Mouse (Mus musculus): ENCODE measurements at regions not wholly inside any gene's neighbourhood (a gene's known extent, or its start where the extent isn't known, plus 50 kb on each side); places are given as distances from the start of the nearest gene placed in this dataset.
"Not testable (repeated sequence)": the region's sequence is repeated elsewhere in the genome, so short reads cannot be mapped to it uniquely, and the experiment has no call there.

DNA sequence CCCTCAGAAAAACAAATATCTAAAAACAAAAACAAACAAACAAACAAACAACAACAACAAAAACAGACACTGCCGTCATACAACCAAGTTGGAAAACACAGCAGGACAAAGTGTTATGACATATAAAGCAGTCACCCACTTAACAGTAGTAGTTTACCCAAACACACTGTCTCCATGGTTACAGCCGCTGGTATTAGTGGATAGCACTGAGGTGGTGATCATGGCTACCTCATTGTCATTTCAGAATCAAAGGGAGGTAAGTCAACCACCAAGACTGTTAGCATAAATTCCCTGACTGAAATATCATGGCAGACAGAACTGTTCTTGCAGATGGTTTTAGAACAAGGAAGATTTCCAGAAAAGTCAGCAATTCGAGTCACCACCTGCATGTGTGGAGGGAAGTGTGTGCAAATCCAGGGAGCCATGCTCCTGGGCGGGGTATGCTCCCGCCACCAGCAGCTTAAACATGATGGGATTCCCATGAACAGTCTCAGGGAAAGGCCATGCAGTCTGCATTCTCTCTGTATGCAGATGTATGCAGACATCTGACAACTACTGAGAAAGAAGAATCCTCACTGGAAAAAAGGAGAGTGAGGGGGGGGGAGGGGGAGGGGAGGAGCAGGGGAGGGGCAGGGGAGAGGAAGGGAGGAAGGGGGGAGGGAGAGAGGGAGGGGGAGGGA is 124.1 kb upstream of the Commd3 start:
- ATAC-seq: no peak
- TF ChIP-seq EP300 (IDR thresholded peaks at IDR 0.05; ENCODE audit: low read depth): no peak
- no peak for TF ChIP-seq CTCF (IDR thresholded peaks at IDR 0.05; ENCODE audit: low read depth)
- Histone ChIP-seq H3K4me2 (ENCODE audit: low read depth, low read length) (no peak overlapping the region), H3K27me3 (ENCODE audit: insufficient read depth, low read length) (no peaks in the 10 kb centered on the region), H3K27ac (ENCODE audit: low read depth) (no peak overlapping the region), H3K9me3 (ENCODE audit: low read length) (no peaks in the 10 kb centered on the region), H3K4me3 (ENCODE audit: low read depth, low read length) (no peak overlapping the region), H3K36me3 (replicated peaks; ENCODE audit: insufficient read depth, low read length) (no peaks in the 10 kb centered on the region), H3K4me1 (ENCODE audit: insufficient read depth) (no peaks in the 10 kb centered on the region), H3K9ac (replicated peaks) (no peak overlapping the region)
- no peak for DNase-seq
- 65% methylated on average over 5 of the region's 5 CpGs for WGBS (ENCODE audit: insufficient replicate concordance)

DNA sequence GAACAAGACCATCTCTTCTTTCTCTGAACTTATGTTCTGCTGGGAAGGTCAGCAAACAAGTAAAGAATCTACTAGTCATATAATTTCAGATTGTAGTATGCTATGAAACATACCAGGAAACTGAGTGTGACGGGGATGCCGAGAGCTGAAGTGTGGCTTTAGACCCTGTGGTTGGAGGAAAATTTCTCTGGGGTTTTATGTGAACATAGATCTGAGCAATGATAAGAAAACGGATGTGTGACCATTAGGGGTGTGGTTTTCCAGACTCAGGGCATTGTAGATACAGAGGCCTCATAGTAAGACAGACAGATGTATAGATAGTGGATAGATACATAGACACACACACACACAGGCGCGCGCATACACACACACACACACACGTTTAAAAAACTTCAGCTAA is 131.8 kb upstream of the Dnajc1 start:
- Histone ChIP-seq H3K9me3 (ENCODE audit: low read length) (no peaks in the 10 kb centered on the region), H3K27me3 (ENCODE audit: insufficient read depth, low read length) (no peaks in the 10 kb centered on the region), H3K4me2 (ENCODE audit: low read depth, low read length) (no peak overlapping the region), H3K36me3 (replicated peaks; ENCODE audit: insufficient read depth, low read length) (no peaks in the 10 kb centered on the region), H3K9ac (replicated peaks) (no peak overlapping the region), H3K4me1 (ENCODE audit: insufficient read depth) (no peaks in the 10 kb centered on the region), H3K4me3 (ENCODE audit: low read depth, low read length) (no peak overlapping the region), H3K27ac (ENCODE audit: low read depth) (no peak overlapping the region)
- no peak for ATAC-seq
- DNase-seq: no peak
- WGBS (ENCODE audit: insufficient replicate concordance): 43% methylated on average over 7 of the region's 7 CpGs
- TF ChIP-seq CTCF (IDR thresholded peaks at IDR 0.05; ENCODE audit: low read depth) (no peak), EP300 (IDR thresholded peaks at IDR 0.05; ENCODE audit: low read depth) (no peak)

DNA sequence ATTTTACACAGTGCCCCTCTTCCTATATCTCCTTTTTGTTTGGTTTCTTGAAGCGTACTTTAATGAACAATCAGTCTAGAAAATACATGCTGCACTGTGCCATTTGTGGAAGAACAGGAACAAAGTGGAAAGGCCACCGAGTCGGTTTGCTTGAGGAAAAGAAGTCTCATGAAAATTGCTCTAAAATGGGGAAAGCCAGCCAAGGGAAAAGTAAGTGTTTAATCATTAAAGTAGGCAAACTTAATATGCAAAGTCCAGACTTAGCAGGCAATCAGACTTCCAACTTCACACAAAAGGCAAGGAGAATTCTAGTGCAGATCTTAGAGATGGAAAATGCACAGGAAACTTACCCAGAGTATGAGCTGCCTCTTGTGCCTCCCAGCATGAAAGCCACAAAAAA is 131.3 kb upstream of the Dnajc1 start:
- DNase-seq (no peak), ATAC-seq (no peak)
- no peak overlapping the region for H3K4me2 ChIP-seq (ENCODE audit: low read depth, low read length)
- WGBS (ENCODE audit: insufficient replicate concordance): 61% methylated on average over 3 of the region's 3 CpGs
- TF ChIP-seq EP300 (IDR thresholded peaks at IDR 0.05; ENCODE audit: low read depth) (no peak), CTCF (IDR thresholded peaks at IDR 0.05; ENCODE audit: low read depth) (no peak)
- no peaks in the 10 kb centered on the region for H3K4me1 ChIP-seq (ENCODE audit: insufficient read depth)
- no peaks in the 10 kb centered on the region for H3K36me3 ChIP-seq (replicated peaks; ENCODE audit: insufficient read depth, low read length)
- H3K9me3 ChIP-seq (ENCODE audit: low read length): no peaks in the 10 kb centered on the region
- no peak overlapping the region for H3K27ac ChIP-seq (ENCODE audit: low read depth)
- H3K4me3 ChIP-seq (ENCODE audit: low read depth, low read length): no peak overlapping the region
- H3K27me3 ChIP-seq (ENCODE audit: insufficient read depth, low read length): no peaks in the 10 kb centered on the region
- H3K9ac ChIP-seq (replicated peaks): no peak overlapping the region

DNA sequence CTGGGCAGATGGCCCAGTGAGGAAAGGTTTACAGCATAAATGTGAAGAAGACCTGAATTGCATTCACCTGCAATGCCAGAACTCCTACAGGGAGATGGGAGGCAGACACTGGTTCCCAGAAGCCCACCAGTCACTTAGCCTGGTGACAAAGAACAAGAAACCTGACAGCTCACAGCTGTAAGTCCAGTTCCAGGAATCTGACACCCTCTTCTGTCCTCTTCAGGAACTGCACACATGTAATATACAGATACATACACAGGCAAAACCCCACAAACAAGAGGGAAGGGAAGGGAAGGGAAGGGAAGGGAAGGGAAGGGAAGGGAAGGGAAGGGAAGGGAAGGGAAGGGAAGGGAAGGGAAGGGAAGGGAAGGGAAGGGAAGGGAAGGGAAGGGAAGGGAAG is 120.8 kb upstream of the Dnajc1 start:
- no peak for ATAC-seq
- no peak overlapping the region for H3K4me2 ChIP-seq (ENCODE audit: low read depth, low read length)
- no peaks in the 10 kb centered on the region for H3K36me3 ChIP-seq (replicated peaks; ENCODE audit: insufficient read depth, low read length)
- H3K9ac ChIP-seq (replicated peaks): no peak overlapping the region
- no peak overlapping the region for H3K4me3 ChIP-seq (ENCODE audit: low read depth, low read length)
- TF ChIP-seq EP300 (IDR thresholded peaks at IDR 0.05; ENCODE audit: low read depth) (no peak), CTCF (IDR thresholded peaks at IDR 0.05; ENCODE audit: low read depth) (peak; percentile 41)
- H3K4me1 ChIP-seq (ENCODE audit: insufficient read depth): no peaks in the 10 kb centered on the region
- DNase-seq: no peak
- H3K27me3 ChIP-seq (ENCODE audit: insufficient read depth, low read length): no peaks in the 10 kb centered on the region
- no peaks in the 10 kb centered on the region for H3K9me3 ChIP-seq (ENCODE audit: low read length)
- no peak overlapping the region for H3K27ac ChIP-seq (ENCODE audit: low read depth)

DNA sequence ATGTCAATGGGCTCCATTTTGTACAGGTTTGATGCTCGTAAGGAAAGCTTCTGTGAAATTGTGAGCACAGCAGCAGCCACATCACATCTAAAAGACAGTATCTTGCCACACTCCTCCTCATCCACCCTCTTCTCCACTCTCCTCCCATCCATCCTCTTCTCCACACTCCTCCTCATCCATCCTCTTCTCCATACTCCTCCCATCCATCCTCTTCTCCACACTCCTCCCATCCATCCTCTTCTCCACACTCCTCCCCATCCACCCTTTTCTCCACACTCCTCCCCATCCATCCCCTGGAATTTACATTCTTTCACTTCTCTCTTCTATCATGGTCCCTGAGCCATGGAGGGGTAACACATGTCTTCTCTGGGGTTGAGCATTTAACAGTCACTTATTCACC is 116.7 kb upstream of the Dnajc1 start:
- H3K9ac ChIP-seq (replicated peaks): no peak overlapping the region
- no peak for TF ChIP-seq EP300 (IDR thresholded peaks at IDR 0.05; ENCODE audit: low read depth)
- TF ChIP-seq CTCF (IDR thresholded peaks at IDR 0.05; ENCODE audit: low read depth): no peak
- 83% methylated on average over 1 of the region's 1 CpGs for WGBS (ENCODE audit: insufficient replicate concordance)
- H3K36me3 ChIP-seq (replicated peaks; ENCODE audit: insufficient read depth, low read length): no peaks in the 10 kb centered on the region
- ATAC-seq (no peak), DNase-seq (no peak)
- no peaks in the 10 kb centered on the region for H3K27me3 ChIP-seq (ENCODE audit: insufficient read depth, low read length)
- H3K9me3 ChIP-seq (ENCODE audit: low read length): no peaks in the 10 kb centered on the region
- no peak overlapping the region for H3K27ac ChIP-seq (ENCODE audit: low read depth)
- no peak overlapping the region for H3K4me2 ChIP-seq (ENCODE audit: low read depth, low read length)
- H3K4me1 ChIP-seq (ENCODE audit: insufficient read depth): no peaks in the 10 kb centered on the region
- H3K4me3 ChIP-seq (ENCODE audit: low read depth, low read length): no peak overlapping the region

DNA sequence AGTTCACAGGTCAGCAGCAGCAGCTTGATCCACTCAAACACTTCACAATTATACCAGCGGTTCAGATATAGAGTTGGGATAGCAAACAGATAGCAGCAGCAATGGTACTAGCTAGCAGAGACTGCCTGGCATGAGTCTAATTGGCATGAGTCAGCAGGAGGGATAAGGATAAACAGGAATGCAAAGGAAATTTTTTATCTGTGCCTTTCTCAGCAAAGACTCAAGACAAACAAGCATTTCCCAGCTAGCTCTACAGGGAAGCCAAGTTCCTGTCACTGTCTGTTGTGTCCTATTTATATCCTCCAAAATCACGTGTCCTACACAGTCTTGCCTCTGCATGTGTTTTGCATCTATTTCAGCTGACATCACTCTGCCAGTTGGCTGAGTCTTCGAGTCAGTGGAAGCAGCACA is 80.7 kb upstream of the Dnajc1 start:
- H3K27ac ChIP-seq (ENCODE audit: low read depth): no peak overlapping the region
- no peak overlapping the region for H3K9ac ChIP-seq (replicated peaks)
- no peaks in the 10 kb centered on the region for H3K27me3 ChIP-seq (ENCODE audit: insufficient read depth, low read length)
- H3K9me3 ChIP-seq (ENCODE audit: low read length): no peaks in the 10 kb centered on the region
- no peak overlapping the region for H3K4me2 ChIP-seq (ENCODE audit: low read depth, low read length)
- H3K36me3 ChIP-seq (replicated peaks; ENCODE audit: insufficient read depth, low read length): no peaks in the 10 kb centered on the region
- TF ChIP-seq CTCF (IDR thresholded peaks at IDR 0.05; ENCODE audit: low read depth) (no peak), EP300 (IDR thresholded peaks at IDR 0.05; ENCODE audit: low read depth) (no peak)
- H3K4me3 ChIP-seq (ENCODE audit: low read depth, low read length): no peak overlapping the region
- peak; percentile 19; the same call in 1 of the 2 replicates for ATAC-seq
- H3K4me1 ChIP-seq (ENCODE audit: insufficient read depth): no peaks in the 10 kb centered on the region
- no peak for DNase-seq
- WGBS (ENCODE audit: insufficient replicate concordance): 44% methylated on average over 3 of the region's 3 CpGs

DNA sequence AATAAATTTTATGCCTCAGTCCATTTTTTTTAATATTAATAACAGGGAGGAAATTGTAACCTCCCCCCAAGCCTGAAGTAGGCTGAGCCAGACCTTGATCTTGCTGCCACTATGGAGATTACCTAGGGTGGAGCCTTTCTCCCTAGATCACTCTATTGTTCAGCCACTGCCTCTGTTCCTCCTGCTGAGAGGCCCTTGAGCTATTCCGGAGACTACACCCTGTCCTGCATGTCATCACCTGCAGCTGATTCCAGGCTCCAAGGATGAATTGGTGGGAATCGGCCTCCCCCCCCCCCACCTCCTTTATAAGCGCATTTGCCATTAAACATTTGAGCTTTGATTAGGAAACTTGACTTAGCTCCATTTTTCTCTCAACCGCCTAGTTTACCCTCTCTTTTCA is 68.3 kb upstream of the Dnajc1 start:
- H3K27me3 ChIP-seq (ENCODE audit: insufficient read depth, low read length): no peaks in the 10 kb centered on the region
- ATAC-seq: no peak
- no peak overlapping the region for H3K4me2 ChIP-seq (ENCODE audit: low read depth, low read length)
- no peak overlapping the region for H3K4me3 ChIP-seq (ENCODE audit: low read depth, low read length)
- no peak overlapping the region for H3K9ac ChIP-seq (replicated peaks)
- 79% methylated on average over 4 of the region's 4 CpGs for WGBS (ENCODE audit: insufficient replicate concordance)
- no peaks in the 10 kb centered on the region for H3K4me1 ChIP-seq (ENCODE audit: insufficient read depth)
- no peak for DNase-seq
- TF ChIP-seq EP300 (IDR thresholded peaks at IDR 0.05; ENCODE audit: low read depth) (no peak), CTCF (IDR thresholded peaks at IDR 0.05; ENCODE audit: low read depth) (no peak)
- no peaks in the 10 kb centered on the region for H3K36me3 ChIP-seq (replicated peaks; ENCODE audit: insufficient read depth, low read length)
- H3K9me3 ChIP-seq (ENCODE audit: low read length): no peaks in the 10 kb centered on the region
- no peak overlapping the region for H3K27ac ChIP-seq (ENCODE audit: low read depth)

DNA sequence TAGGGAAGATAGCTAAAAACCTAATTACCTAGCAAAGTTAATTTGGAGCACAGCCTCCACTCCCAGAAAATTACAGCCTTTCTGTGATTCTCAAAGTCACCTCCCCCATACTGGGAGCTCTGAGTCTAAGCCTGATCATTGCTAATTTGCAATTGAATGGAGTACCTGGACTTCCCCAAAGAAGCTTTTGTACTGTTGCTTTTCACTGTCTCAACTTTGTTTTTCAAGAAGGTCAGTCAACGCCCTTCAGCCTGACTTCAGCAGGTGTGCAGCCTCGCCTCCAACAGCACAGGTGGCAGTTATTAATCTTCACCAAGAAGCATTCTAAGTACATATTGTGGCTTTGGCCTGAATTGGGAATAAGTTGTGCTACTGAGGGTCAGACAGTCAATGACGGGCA is 67.7 kb upstream of the Dnajc1 start:
- not testable (repeated sequence) for ATAC-seq
- WGBS (ENCODE audit: insufficient replicate concordance): 83% methylated on average over 3 of the region's 3 CpGs

DNA sequence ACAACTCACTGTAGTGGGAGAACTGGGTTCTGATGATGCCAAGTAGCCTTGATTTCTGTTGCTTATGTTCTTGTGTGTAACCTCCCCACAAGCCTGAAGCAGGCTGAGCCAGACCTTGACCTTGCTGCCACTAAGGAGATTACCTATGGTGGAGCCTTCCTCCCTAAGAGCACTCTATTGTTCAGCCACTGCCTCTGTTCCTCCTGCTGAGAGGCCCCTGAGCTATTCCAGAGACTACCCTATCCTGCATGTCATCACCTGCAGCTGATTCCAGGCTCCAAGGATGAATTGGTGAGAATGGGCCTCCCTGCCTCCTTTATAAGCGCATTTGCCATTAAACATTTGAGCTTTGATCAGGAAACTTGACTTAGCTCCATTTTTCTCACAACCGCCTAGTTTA is 60.8 kb upstream of the Dnajc1 start:
- H3K9ac ChIP-seq (replicated peaks); H3K4me2 ChIP-seq (ENCODE audit: low read depth, low read length); DNase-seq; ATAC-seq; H3K36me3 ChIP-seq (replicated peaks; ENCODE audit: insufficient read depth, low read length); H3K9me3 ChIP-seq (ENCODE audit: low read length); H3K4me1 ChIP-seq (ENCODE audit: insufficient read depth); H3K27me3 ChIP-seq (ENCODE audit: insufficient read depth, low read length); H3K4me3 ChIP-seq (ENCODE audit: low read depth, low read length); H3K27ac ChIP-seq (ENCODE audit: low read depth): not testable (repeated sequence)
- WGBS (ENCODE audit: insufficient replicate concordance): 53% methylated on average over 2 of the region's 2 CpGs

More for the DNA sequence above, 67.7 kb upstream of the Dnajc1 start:
- H3K9ac ChIP-seq (replicated peaks); H3K4me1 ChIP-seq (ENCODE audit: insufficient read depth); H3K27ac ChIP-seq (ENCODE audit: low read depth); H3K36me3 ChIP-seq (replicated peaks; ENCODE audit: insufficient read depth, low read length); H3K4me2 ChIP-seq (ENCODE audit: low read depth, low read length); DNase-seq; H3K4me3 ChIP-seq (ENCODE audit: low read depth, low read length); H3K27me3 ChIP-seq (ENCODE audit: insufficient read depth, low read length); H3K9me3 ChIP-seq (ENCODE audit: low read length): not testable (repeated sequence)
